Mouse (Mus musculus) thymus, adult 2 months (tissue): Measurements from ENCODE around the gene Hoxb9.

Source experiments
- CTCF ChIP-seq: fragments of 200-500 bp; IDR thresholded peaks from 2 replicates; pipeline ENCODE4 v1.5.1; 2012; ENCODE audit warnings: mild to moderate bottlenecking, control low read depth, low read length, moderate library complexity, borderline replicate concordance; ENCODE audit not compliant: control insufficient read depth, poor library complexity, insufficient read depth; ENCODE audit errors: extremely low read depth
- POLR2A ChIP-seq: fragments of 200-500 bp; IDR thresholded peaks from 2 replicates; pipeline ENCODE4 v1.6.1; 2012; ENCODE audit warnings: mild to moderate bottlenecking, low read length, control low read depth, moderate library complexity; ENCODE audit not compliant: control insufficient read depth, poor library complexity, insufficient read depth; ENCODE audit errors: extremely low read depth

GRCm38 (mm10) chr11:96323154-96323553 lies 51.9 kb downstream of the Hoxb9 start, which contains the start of gene Hoxb3:
- no peak for TF ChIP-seq POLR2A
- TF ChIP-seq CTCF = no peak
